Mouse (Mus musculus) forebrain, embryonic 13.5 days (tissue): Measurements from ENCODE around the gene Bpifa5. TPM values are rescaled to one million over a fixed set of nuclear protein-coding genes. Genes with fewer than 3 reads are reported as not detected.
A peak's percentile ranks its signal among the peaks of the same experiment; 100 is the strongest.

Experiments
- ATAC-seq: fragments of 200-750 bp; cut with Nextera tagmentation; 2 replicates; pipeline ENCODE4 v1.8.0; 2017
- H3K27ac ChIP-seq: fragments of 300-500 bp; sonication (generic); 2 replicates; pipeline ENCODE4 v1.5.1; 2015; ENCODE audit warnings: inconsistent platforms, mild to moderate bottlenecking, moderate library complexity
- H3K27me3 ChIP-seq: fragments of 300-500 bp; sonication (generic); 2 replicates; pipeline ENCODE4 v1.6.1; 2015; ENCODE audit warnings: mild to moderate bottlenecking, inconsistent platforms
- H3K36me3 ChIP-seq: fragments of 300-500 bp; sonication (generic); 2 replicates; pipeline ENCODE4 v1.6.1; 2015; ENCODE audit warnings: mild to moderate bottlenecking, inconsistent platforms; ENCODE audit not compliant: poor library complexity, severe bottlenecking
- H3K4me1 ChIP-seq: fragments of 300-500 bp; sonication (generic); 2 replicates; pipeline ENCODE4 v1.6.1; 2015; ENCODE audit warnings: inconsistent platforms
- H3K4me2 ChIP-seq: fragments of 300-500 bp; sonication (generic); 2 replicates; pipeline ENCODE4 v1.6.1; 2015; ENCODE audit warnings: inconsistent platforms, mild to moderate bottlenecking, moderate library complexity
- H3K4me3 ChIP-seq: fragments of 300-500 bp; sonication (generic); 2 replicates; pipeline ENCODE4 v1.5.1; 2015; ENCODE audit warnings: mild to moderate bottlenecking, inconsistent platforms
- H3K9ac ChIP-seq: fragments of 300-500 bp; sonication (generic); 2 replicates; pipeline ENCODE4 v1.6.1; 2015; ENCODE audit warnings: mild to moderate bottlenecking, inconsistent platforms
- H3K9me3 ChIP-seq: fragments of 300-500 bp; sonication (generic); replicated peaks from 2 replicates; pipeline ENCODE4 v1.6.1; 2016; ENCODE audit warnings: inconsistent platforms
- WGBS: fragments of 180-500 bp; shearing (Covaris S2); methylation state at CpG from one replicate; pipeline ENCODE4 v1.1.7; 2015; 5-methylcytosine and 5-hydroxymethylcytosine counted together
- polyA plus RNA-seq: library from polyadenylated mRNA; unstranded; fragments of >200 nt; fragmentation: Nextera tagmentation; extraction: Ambion mirVana; gene quantifications from 2 replicates; pipeline ENCODE4 v1.2.1, GENCODE M21; 2015

The Bpifa5 gene
- polyA plus RNA-seq, 1 experiment from 2014 or later: not detected

GRCm38 (mm10) chr2:154211121-154211520 lies 48.7 kb downstream of the Bpifa5 start:
- Histone ChIP-seq H3K4me3 (no peak overlapping the region), H3K4me1 (no peaks in the 10 kb centered on the region), H3K9ac (no peak overlapping the region), H3K4me2 (no peak overlapping the region), H3K27me3 (no peaks in the 10 kb centered on the region), H3K9me3 (no peaks in the 10 kb centered on the region), H3K27ac (no peak overlapping the region), H3K36me3 (no peaks in the 10 kb centered on the region)
- 30% methylated on average over 1 of the region's 1 CpGs for WGBS
- peak; percentile 78 for ATAC-seq

- H3K36me3 ChIP-seq: no peaks in the 10 kb centered on the region
- H3K4me1 ChIP-seq: no peaks in the 10 kb centered on the region
- ATAC-seq: no peak
- no peaks in the 10 kb centered on the region for H3K27me3 ChIP-seq
- H3K4me2 ChIP-seq: no peak overlapping the region
- H3K9ac ChIP-seq: no peak overlapping the region
- H3K9me3 ChIP-seq: no peaks in the 10 kb centered on the region
- 85% methylated on average over 4 of the region's 4 CpGs for WGBS
- H3K27ac ChIP-seq: no peak overlapping the region
- H3K4me3 ChIP-seq: no peak overlapping the region
Observed at GRCm38 (mm10) chr2:154211881-154212280, 49.5 kb downstream of the Bpifa5 start.

GRCm38 (mm10) chr2:154215191-154215590 lies 52.8 kb downstream of the Bpifa5 start:
- Histone ChIP-seq H3K9ac (no peak overlapping the region), H3K27me3 (no peaks in the 10 kb centered on the region), H3K9me3 (no peaks in the 10 kb centered on the region), H3K4me2 (no peak overlapping the region), H3K27ac (no peak overlapping the region), H3K4me1 (no peaks in the 10 kb centered on the region), H3K36me3 (no peaks in the 10 kb centered on the region), H3K4me3 (no peak overlapping the region)
- no peak for ATAC-seq
- WGBS: 18% methylated on average over 5 of the region's 5 CpGs

Other genes starting within 250 kb of the Bpifa5 start
- gene Bpifb3, start 244.4 kb upstream of the Bpifa5 start, polyA plus RNA-seq: not detected in 2 replicates
- gene Bpifb4, start 224.4 kb upstream of the Bpifa5 start, polyA plus RNA-seq: not detected in 2 replicates
- not detected in 2 replicates for gene Bpifa6, start 187.7 kb upstream of the Bpifa5 start, polyA plus RNA-seq
- gene Bpifa2, start 154.3 kb upstream of the Bpifa5 start, polyA plus RNA-seq: not detected in 2 replicates
- gene Bpifa3, start 32.3 kb upstream of the Bpifa5 start, polyA plus RNA-seq: not detected in 2 replicates
- not detected in 2 replicates for gene Bpifa1, start 19.7 kb upstream of the Bpifa5 start, polyA plus RNA-seq
- 0.18 TPM in 1 of 2 replicates, not detected in the other for gene Bpifb1, start 28.2 kb downstream of the Bpifa5 start, polyA plus RNA-seq
- gene Bpifb5, start 61.1 kb downstream of the Bpifa5 start, polyA plus RNA-seq: not detected in 2 replicates
- gene Bpifb9a, start 95.2 kb downstream of the Bpifa5 start, polyA plus RNA-seq: not detected in 2 replicates
- not detected in 2 replicates for gene Bpifb9b, start 144.6 kb downstream of the Bpifa5 start, polyA plus RNA-seq
- gene Cdk5rap1, start 210.4 kb downstream of the Bpifa5 start, polyA plus RNA-seq: 16.0 and 17.4 TPM in 2 replicates
- 3.8 and 4.1 TPM in 2 replicates for gene Snta1, start 245.5 kb downstream of the Bpifa5 start, polyA plus RNA-seq